Mouse (Mus musculus) gastrocnemius, postnatal 4 days (tissue): ENCODE measurements at regions not wholly inside any gene's neighbourhood (a gene's known extent, or its start where the extent isn't known, plus 50 kb on each side); places are given as distances from the start of the nearest gene placed in this dataset.

Source experiments
- DNase-seq, 2 experiments: peaks; one replicate each; pipeline ENCODE4 v3.0.0; 2021 to 2022; ENCODE audit warnings: low spot score in 2 of 2, mixed read lengths in 2 of 2

- no peak for DNase-seq
Observed at GRCm38 (mm10) chr9:63851809-63852208, 94.0 kb upstream of the Smad3 start.

GRCm38 (mm10) chr9:63850316-63850693 is 92.5 kb upstream of the Smad3 start:
- DNase-seq = no peak

- no peak for DNase-seq
Observed at GRCm38 (mm10) chr9:63849564-63850315, 91.9 kb upstream of the Smad3 start.

GRCm38 (mm10) chr9:63843883-63844485 is 86.2 kb upstream of the Smad3 start:
- DNase-seq = peak; percentile 45 to 50

GRCm38 (mm10) chr9:63843431-63843830 is 85.6 kb upstream of the Smad3 start:
- no peak for DNase-seq

GRCm38 (mm10) chr9:63841102-63841501 is 83.3 kb upstream of the Smad3 start:
- no peak for DNase-seq

- DNase-seq = no peak
Observed at GRCm38 (mm10) chr9:63838996-63839772, 81.4 kb upstream of the Smad3 start.

GRCm38 (mm10) chr9:63837552-63837951 is 79.8 kb upstream of the Smad3 start:
- DNase-seq = no peak

GRCm38 (mm10) chr9:63836565-63837284 is 78.9 kb upstream of the Smad3 start:
- no peak for DNase-seq

GRCm38 (mm10) chr9:63836036-63836435 is 78.2 kb upstream of the Smad3 start:
- no peak for DNase-seq

- DNase-seq = no peak
Observed at GRCm38 (mm10) chr9:63834416-63834815, 76.6 kb upstream of the Smad3 start.

- no peak for DNase-seq
Observed at GRCm38 (mm10) chr9:63818163-63818562, 60.4 kb upstream of the Smad3 start.

GRCm38 (mm10) chr9:63816540-63816939 is 58.7 kb upstream of the Smad3 start:
- no peak for DNase-seq

- DNase-seq = no peak
Observed at GRCm38 (mm10) chr9:63809901-63810587, 52.2 kb upstream of the Smad3 start.
